In the genomic region with DNA sequence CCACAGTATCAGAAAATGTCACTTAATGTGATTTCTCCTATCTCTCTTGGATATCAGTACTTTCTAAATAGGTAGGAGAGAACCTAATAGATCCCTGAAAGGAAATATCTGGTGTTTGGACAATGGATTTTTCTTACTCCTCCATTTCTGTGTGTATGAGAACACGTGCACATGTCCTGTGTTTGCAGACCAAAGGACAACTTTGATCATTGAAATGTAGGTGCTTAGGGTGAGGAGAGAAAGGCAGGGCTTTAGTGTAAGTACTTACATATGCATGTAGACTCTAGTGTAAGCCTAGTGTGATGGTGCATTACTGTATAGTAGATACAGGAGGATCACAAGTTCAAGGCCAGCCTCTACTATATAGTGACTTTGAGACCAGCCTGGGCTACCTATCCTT, we compare ENCODE assay signal across 24 mouse cellular contexts.
"Had no signal": no experiment of that assay in that cellular context is flagged by ENCODE, and none has a peak within 500 bp of the region (broad histone marks: within the 10 kb centered on the region; RNA-seq: fewer than 3 reads in every experiment).

No protein-coding gene starts in this region.

- H3K9me3 ChIP-seq: heart, embryonic 10.5 days; heart, embryonic 12.5 days; hindbrain, embryonic 10.5 days; hindbrain, embryonic 12.5 days; intestine, embryonic 15.5 days; limb, embryonic 10.5 days; limb, embryonic 12.5 days had no signal

- H3K4me3 ChIP-seq: gastrocnemius, adult 2 months; heart, embryonic 10.5 days; heart, embryonic 12.5 days; hindbrain, embryonic 10.5 days; hindbrain, embryonic 12.5 days; intestine, embryonic 15.5 days; layer of hippocampus, adult 2 months; left cerebral cortex, adult 2 months; limb, embryonic 10.5 days; limb, embryonic 12.5 days had no signal

- H3K27me3 ChIP-seq: heart, embryonic 12.5 days; hindbrain, embryonic 12.5 days; intestine, embryonic 15.5 days; limb, embryonic 12.5 days had no signal

- ATAC-seq: hindbrain, embryonic 16.5 days; inflammation-experienced regulatory T-cells, adult 6 months; intestine, embryonic 15.5 days; intestine, postnatal 0 days had no signal

- H3K4me1 ChIP-seq: hindbrain, embryonic 10.5 days; hindbrain, embryonic 12.5 days; intestine, embryonic 15.5 days; limb, embryonic 10.5 days; limb, embryonic 12.5 days had no signal

- H3K4me2 ChIP-seq: heart, embryonic 12.5 days; hindbrain, embryonic 12.5 days; hindbrain, embryonic 14.5 days; intestine, embryonic 15.5 days; limb, embryonic 12.5 days had no signal

- DNase-seq: gastrocnemius, adult 2 months; gastrocnemius, postnatal 10 days; gastrocnemius, postnatal 25 days; heart, adult 18-20 months; heart, postnatal 10 days; heart, postnatal 4 days; kidney, adult 18-20 months; kidney, adult 8-10 months; kidney, postnatal 10 days; kidney, postnatal 25 days; kidney, postnatal 4 days had no signal

- H3K27ac ChIP-seq: heart, embryonic 10.5 days; hindbrain, embryonic 10.5 days; hindbrain, embryonic 12.5 days; hindbrain, embryonic 14.5 days; intestine, embryonic 15.5 days; layer of hippocampus, adult 2 months; left cerebral cortex, adult 2 months; limb, embryonic 10.5 days; limb, embryonic 12.5 days had no signal

- H3K9ac ChIP-seq: heart, embryonic 12.5 days; hindbrain, embryonic 12.5 days; hindbrain, embryonic 14.5 days; intestine, embryonic 15.5 days; limb, embryonic 12.5 days had no signal
